Mouse (Mus musculus) thymus, postnatal 0 days (tissue): ENCODE measurements around the gene Dhx33. TPM values are rescaled to one million over a fixed set of nuclear protein-coding genes. Genes with fewer than 3 reads are reported as not detected.

Experiments
- DNase-seq: peaks from one replicate; pipeline ENCODE4 v3.0.0-alpha.2; 2015; ENCODE audit warnings: low spot score
- polyA plus RNA-seq: library from polyadenylated mRNA; unstranded; fragments of >200 nt; fragmentation: Nextera tagmentation; extraction: Ambion mirVana; gene quantifications from 2 replicates; pipeline ENCODE4 v1.2.1, GENCODE M21; 2015

The Dhx33 gene
- polyA plus RNA-seq, 1 experiment from 2014 or later, result 7.5 TPM

- peak; percentile 88 for DNase-seq
These were observed 21.5 kb downstream of the Dhx33 start, which contains the start of gene C1qbp for GRCm38 (mm10) chr11:70982557-70983228. Gene C1qbp, minus strand, starts transcription at chr11:70983026.

- DNase-seq, result no peak
These were observed 22.2 kb downstream of the Dhx33 start for GRCm38 (mm10) chr11:70982030-70982429.

- DNase-seq, result no peak
These were observed 23.3 kb downstream of the Dhx33 start for GRCm38 (mm10) chr11:70980751-70981510.

GRCm38 (mm10) chr11:70980232-70980631 is 24.0 kb downstream of the Dhx33 start:
- no peak for DNase-seq

- no peak for DNase-seq
These were observed 26.9 kb downstream of the Dhx33 start for GRCm38 (mm10) chr11:70977293-70977692.

- no peak for DNase-seq
These were observed 29.0 kb downstream of the Dhx33 start for GRCm38 (mm10) chr11:70975193-70975592.

- peak; percentile 13 for DNase-seq
These were observed 30.3 kb downstream of the Dhx33 start for GRCm38 (mm10) chr11:70973947-70974346.

- DNase-seq, result no peak
These were observed 31.7 kb downstream of the Dhx33 start for GRCm38 (mm10) chr11:70972586-70972985.

GRCm38 (mm10) chr11:70970560-70971540 is 33.4 kb downstream of the Dhx33 start:
- peak; percentile 53 for DNase-seq

- DNase-seq, result peak; percentile 97
These were observed 34.2 kb downstream of the Dhx33 start, which contains the start of the genes Nup88 and Rpain for GRCm38 (mm10) chr11:70969821-70970559. Gene Nup88, minus strand, starts transcription at chr11:70969973. Gene Rpain, plus strand, starts transcription at chr11:70970213.

- DNase-seq, result peak; percentile 10
These were observed 34.9 kb downstream of the Dhx33 start for GRCm38 (mm10) chr11:70969271-70969794.

- no peak for DNase-seq
These were observed 39.9 kb downstream of the Dhx33 start for GRCm38 (mm10) chr11:70964222-70964907.

GRCm38 (mm10) chr11:70960786-70961554 is 43.3 kb downstream of the Dhx33 start:
- no peak for DNase-seq

GRCm38 (mm10) chr11:70954711-70955110 is 49.5 kb downstream of the Dhx33 start:
- DNase-seq, result no peak

GRCm38 (mm10) chr11:70944935-70945817 is 59.1 kb downstream of the Dhx33 start:
- DNase-seq, result no peak

- no peak for DNase-seq
These were observed 60.6 kb downstream of the Dhx33 start for GRCm38 (mm10) chr11:70943651-70944050.

GRCm38 (mm10) chr11:70942596-70942995 is 61.6 kb downstream of the Dhx33 start:
- no peak for DNase-seq

GRCm38 (mm10) chr11:70935316-70935715 is 68.9 kb downstream of the Dhx33 start:
- no peak for DNase-seq
